Mouse (Mus musculus) brain, embryonic 14.5 days (tissue): Measurements from ENCODE around the gene Nts. TPM values are rescaled to one million over a fixed set of nuclear protein-coding genes. Genes with fewer than 3 reads are reported as not detected.

Source experiments
- polyA plus RNA-seq: library from polyadenylated mRNA; depleted of rRNA; stranded (reverse); fragments of >200 nt; gene quantifications from 2 replicates; pipeline ENCODE4 v1.2.3, GENCODE M21; 2012; rRNA removed

The Nts gene
- polyA plus RNA-seq, 1 experiment, result 9.1 TPM

Other genes starting within 250 kb of the Nts start
- 1.1 and 2.4 TPM in 2 replicates for gene Rassf9, start 21.7 kb upstream of the Nts start, polyA plus RNA-seq